Mouse (Mus musculus): ENCODE data around the gene Nr1h4. TPM values are rescaled to one million over a fixed set of nuclear protein-coding genes. Genes with fewer than 3 reads are reported as not detected.

The Nr1h4 gene
- polyA plus RNA-seq, 1 experiment from 2014 or later = not detected

GRCm38 (mm10) chr10:89489459-89489858, 43.9 kb downstream of the Nr1h4 start:
- WGBS = 86% methylated on average over 4 of the region's 4 CpGs
- no peak for ATAC-seq (ENCODE audit: low FRiP score)

GRCm38 (mm10) chr10:89486995-89487742, 46.2 kb downstream of the Nr1h4 start:
- no peak overlapping the region for H3K4me3 ChIP-seq
- H3K9ac ChIP-seq = no peak overlapping the region
- no peaks in the 10 kb centered on the region for H3K36me3 ChIP-seq
- no peak overlapping the region for H3K4me2 ChIP-seq
- H3K27me3 ChIP-seq = peaks cover 14% of the 10 kb centered on the region
- no peak overlapping the region for H3K27ac ChIP-seq
- peaks cover 8% of the 10 kb centered on the region for H3K4me1 ChIP-seq (replicated peaks)
- WGBS = 25% methylated on average over 4 of the region's 4 CpGs
- no peaks in the 10 kb centered on the region for H3K9me3 ChIP-seq
- 0 out of 2 replicates have a peak, but pooled peaks have one; percentile 39 for ATAC-seq (ENCODE audit: low FRiP score)

More at GRCm38 (mm10) chr10:89489459-89489858, 43.9 kb downstream of the Nr1h4 start:
- Histone ChIP-seq H3K9ac (no peak overlapping the region), H3K4me3 (no peak overlapping the region), H3K9me3 (no peaks in the 10 kb centered on the region), H3K4me1 (replicated peaks) (peaks cover 4% of the 10 kb centered on the region; the same call in 1 of the 2 replicates), H3K4me2 (no peak overlapping the region), H3K27me3 (peaks cover 23% of the 10 kb centered on the region), H3K27ac (no peak overlapping the region), H3K36me3 (no peaks in the 10 kb centered on the region)

GRCm38 (mm10) chr10:89484907-89485306, 48.5 kb downstream of the Nr1h4 start:
- H3K9ac ChIP-seq = no peak overlapping the region
- no peak overlapping the region for H3K4me3 ChIP-seq
- H3K9me3 ChIP-seq = no peaks in the 10 kb centered on the region
- H3K4me1 ChIP-seq (replicated peaks) = peaks cover 14% of the 10 kb centered on the region
- H3K27ac ChIP-seq = no peak overlapping the region
- no peaks in the 10 kb centered on the region for H3K36me3 ChIP-seq
- ATAC-seq (ENCODE audit: low FRiP score) = no peak
- peaks cover 14% of the 10 kb centered on the region for H3K27me3 ChIP-seq
- H3K4me2 ChIP-seq = no peak overlapping the region

- Histone ChIP-seq H3K4me2 (no peak overlapping the region), H3K36me3 (no peaks in the 10 kb centered on the region), H3K27ac (no peak overlapping the region), H3K9ac (no peak overlapping the region), H3K4me3 (no peak overlapping the region), H3K27me3 (peaks cover 8% of the 10 kb centered on the region; the same call in 1 of the 2 replicates), H3K4me1 (replicated peaks) (peaks cover 14% of the 10 kb centered on the region), H3K9me3 (no peaks in the 10 kb centered on the region)
- 84% methylated on average over 18 of the region's 18 CpGs for WGBS
- no peak for ATAC-seq (ENCODE audit: low FRiP score)
Observed at GRCm38 (mm10) chr10:89483812-89484602, 49.4 kb downstream of the Nr1h4 start.

- WGBS = 84% methylated on average over 14 of the region's 14 CpGs
- H3K9ac ChIP-seq = no peak overlapping the region
Observed at GRCm38 (mm10) chr10:89483113-89483512, 50.3 kb downstream of the Nr1h4 start.

GRCm38 (mm10) chr10:89482142-89482681, 51.2 kb downstream of the Nr1h4 start:
- Histone ChIP-seq H3K4me1 (replicated peaks) (peaks cover 10% of the 10 kb centered on the region), H3K9me3 (no peaks in the 10 kb centered on the region), H3K9ac (no peak overlapping the region), H3K27me3 (peaks cover 8% of the 10 kb centered on the region; the same call in 1 of the 2 replicates), H3K4me3 (no peak overlapping the region), H3K4me2 (peak overlapping the region; percentile 22; the same call in 1 of the 2 replicates), H3K36me3 (no peaks in the 10 kb centered on the region), H3K27ac (no peak overlapping the region)
- peak; percentile 43; the same call in 1 of the 2 replicates for ATAC-seq (ENCODE audit: low FRiP score)
- WGBS = 20% methylated on average over 10 of the region's 10 CpGs

More at GRCm38 (mm10) chr10:89483113-89483512, 50.3 kb downstream of the Nr1h4 start:
- H3K4me2 ChIP-seq = no peak overlapping the region
- H3K27me3 ChIP-seq = peaks cover 8% of the 10 kb centered on the region; the same call in 1 of the 2 replicates
- H3K9me3 ChIP-seq = no peaks in the 10 kb centered on the region
- ATAC-seq (ENCODE audit: low FRiP score) = no peak
- no peak overlapping the region for H3K27ac ChIP-seq
- H3K4me3 ChIP-seq = no peak overlapping the region
- H3K36me3 ChIP-seq = no peaks in the 10 kb centered on the region
- H3K4me1 ChIP-seq (replicated peaks) = peaks cover 10% of the 10 kb centered on the region

GRCm38 (mm10) chr10:89481638-89482037, 51.7 kb downstream of the Nr1h4 start:
- no peak for ATAC-seq (ENCODE audit: low FRiP score)
- peak overlapping the region; percentile 22; the same call in 1 of the 2 replicates for H3K4me2 ChIP-seq
- no peak overlapping the region for H3K9ac ChIP-seq
- no peaks in the 10 kb centered on the region for H3K36me3 ChIP-seq
- peaks cover 10% of the 10 kb centered on the region for H3K4me1 ChIP-seq (replicated peaks)
- no peaks in the 10 kb centered on the region for H3K9me3 ChIP-seq
- no peak overlapping the region for H3K4me3 ChIP-seq
- H3K27ac ChIP-seq = no peak overlapping the region
- WGBS = 15% methylated on average over 7 of the region's 7 CpGs
- H3K27me3 ChIP-seq = peaks cover 8% of the 10 kb centered on the region; the same call in 1 of the 2 replicates

- no peak overlapping the region for H3K9ac ChIP-seq
- no peaks in the 10 kb centered on the region for H3K9me3 ChIP-seq
- no peaks in the 10 kb centered on the region for H3K36me3 ChIP-seq
- peaks cover 6% of the 10 kb centered on the region; the same call in 1 of the 2 replicates for H3K27me3 ChIP-seq
- no peak overlapping the region for H3K4me2 ChIP-seq
- no peak for ATAC-seq (ENCODE audit: low FRiP score)
- no peak overlapping the region for H3K4me3 ChIP-seq
- H3K4me1 ChIP-seq (replicated peaks) = peaks cover 10% of the 10 kb centered on the region
- H3K27ac ChIP-seq = no peak overlapping the region
- 90% methylated on average over 8 of the region's 8 CpGs for WGBS
Observed at GRCm38 (mm10) chr10:89478766-89479165, 54.6 kb downstream of the Nr1h4 start.

- H3K36me3 ChIP-seq = no peaks in the 10 kb centered on the region
- no peaks in the 10 kb centered on the region for H3K4me1 ChIP-seq (replicated peaks)
- H3K27me3 ChIP-seq = 0 out of 2 replicates have a peak, but pooled peaks cover 2% of the 10 kb centered on the region
- H3K4me2 ChIP-seq = no peak overlapping the region
- WGBS = 43% methylated on average over 7 of the region's 7 CpGs
- no peak overlapping the region for H3K9ac ChIP-seq
- no peak overlapping the region for H3K4me3 ChIP-seq
- no peak overlapping the region for H3K27ac ChIP-seq
- ATAC-seq (ENCODE audit: low FRiP score) = no peak
- H3K9me3 ChIP-seq = peaks cover 9% of the 10 kb centered on the region; the same call in 1 of the 2 replicates
Observed at GRCm38 (mm10) chr10:89470596-89471353, 62.6 kb downstream of the Nr1h4 start.

- Histone ChIP-seq H3K4me1 (replicated peaks) (no peaks in the 10 kb centered on the region), H3K27me3 (peaks cover 10% of the 10 kb centered on the region; the same call in 1 of the 2 replicates), H3K36me3 (no peaks in the 10 kb centered on the region), H3K9ac (no peak overlapping the region), H3K4me3 (no peak overlapping the region), H3K4me2 (no peak overlapping the region), H3K27ac (no peak overlapping the region), H3K9me3 (0 out of 2 replicates have a peak, but pooled peaks cover 3% of the 10 kb centered on the region)
- no peak for ATAC-seq (ENCODE audit: low FRiP score)
- 91% methylated on average over 4 of the region's 4 CpGs for WGBS
Observed at GRCm38 (mm10) chr10:89464760-89465405, 68.5 kb downstream of the Nr1h4 start.

- Histone ChIP-seq H3K4me1 (replicated peaks) (no peaks in the 10 kb centered on the region), H3K4me2 (no peak overlapping the region), H3K27ac (no peak overlapping the region), H3K36me3 (no peaks in the 10 kb centered on the region), H3K9me3 (no peaks in the 10 kb centered on the region), H3K9ac (no peak overlapping the region), H3K4me3 (no peak overlapping the region), H3K27me3 (peaks cover 9% of the 10 kb centered on the region; the same call in 1 of the 2 replicates)
- 81% methylated on average over 11 of the region's 11 CpGs for WGBS
- ATAC-seq (ENCODE audit: low FRiP score) = peak; percentile 28; the same call in 1 of the 2 replicates
Observed at GRCm38 (mm10) chr10:89462890-89463289, 70.5 kb downstream of the Nr1h4 start.

Measured in hindbrain, embryonic 13.5 days (tissue).